Mouse (Mus musculus): ENCODE results near the gene Dlg4. TPM values are rescaled to one million over a fixed set of nuclear protein-coding genes. Genes with fewer than 3 reads are reported as not detected.

Dlg4 gene
- total and polyA plus RNA-seq, 3 experiments, result 6.8 to 15.3 (median 7.3) TPM

DNA sequence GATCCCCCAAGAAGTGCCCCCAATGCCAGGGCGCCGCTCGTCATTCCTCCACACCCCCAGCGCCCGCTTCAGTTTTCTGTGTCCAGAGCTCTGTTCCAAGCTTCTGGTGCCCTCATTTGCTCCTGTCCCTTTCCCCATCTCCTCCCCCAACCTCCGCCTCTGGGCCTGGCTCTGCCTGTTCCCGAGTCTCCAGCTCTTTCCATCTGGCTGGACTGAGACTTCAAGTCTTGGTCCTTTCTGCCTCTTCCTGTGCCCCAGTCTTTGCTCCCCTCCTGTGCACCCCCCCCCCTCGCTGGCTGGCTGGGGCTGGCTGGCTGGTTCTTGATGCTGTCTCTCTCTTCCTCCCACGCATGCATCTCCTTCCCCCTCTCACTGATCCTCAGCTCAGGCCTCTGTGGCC lies 10.7 kb downstream of the Dlg4 start:
- in situ Hi-C loops (cut with MboI; ENCODE audit: low pct_ligation_motif_present, low pct_unique_long_range_greater_than_20kb, low sequenced_read_pairs), result no loop called here
- TF ChIP-seq E2F4 (IDR thresholded peaks at IDR 0.05; ENCODE audit: insufficient replicate concordance, low read depth, low read length) (no peak), KAT2A (IDR thresholded peaks at IDR 0.05; ENCODE audit: insufficient replicate concordance, low read length) (no peak), MYC (IDR thresholded peaks at IDR 0.05; ENCODE audit: low read depth, low read length) (no peak)
- Histone ChIP-seq H3K27ac (ENCODE audit: insufficient read depth, low read depth) (no peak overlapping the region), H3K9ac (ENCODE audit: insufficient read depth, low read depth) (no peak overlapping the region), H3K4me1 (ENCODE audit: control insufficient read depth in 1 of 2, insufficient read depth in 2 of 2) (peaks cover 19 to 37% of the 10 kb centered on the region in 2 experiments), H3K9me3 (replicated peaks; ENCODE audit: low read length) (no peaks in the 10 kb centered on the region), H3K27me3 (replicated peaks) (peaks cover 9% of the 10 kb centered on the region), H3K79me2 (replicated peaks; ENCODE audit: control insufficient read depth, extremely low read depth, insufficient read depth, poor library complexity, severe bottlenecking) (no peaks in the 10 kb centered on the region), H3K4me3 (replicated peaks in 1 of 3; ENCODE audit: low read depth in 2 of 3, low read length in 2 of 3, poor library complexity in 1 of 3) (no peak overlapping the region), H3K36me3 (replicated peaks in 1 of 2; ENCODE audit: control insufficient read depth in 1 of 2, insufficient read depth in 1 of 2, low read length in 1 of 2) (peaks cover 11 to 19% of the 10 kb centered on the region in 2 experiments), H3K4me2 (ENCODE audit: insufficient read depth, low read depth, poor library complexity, severe bottlenecking) (no peak overlapping the region)
- dilution Hi-C loops (cut with MboI; ENCODE audit: extremely low pct_ligation_motif_present, extremely low pct_unique_long_range_greater_than_20kb, low sequenced_read_pairs), result no loop called here
- DNase-seq (ENCODE audit: extremely low read depth), result no peak

DNA sequence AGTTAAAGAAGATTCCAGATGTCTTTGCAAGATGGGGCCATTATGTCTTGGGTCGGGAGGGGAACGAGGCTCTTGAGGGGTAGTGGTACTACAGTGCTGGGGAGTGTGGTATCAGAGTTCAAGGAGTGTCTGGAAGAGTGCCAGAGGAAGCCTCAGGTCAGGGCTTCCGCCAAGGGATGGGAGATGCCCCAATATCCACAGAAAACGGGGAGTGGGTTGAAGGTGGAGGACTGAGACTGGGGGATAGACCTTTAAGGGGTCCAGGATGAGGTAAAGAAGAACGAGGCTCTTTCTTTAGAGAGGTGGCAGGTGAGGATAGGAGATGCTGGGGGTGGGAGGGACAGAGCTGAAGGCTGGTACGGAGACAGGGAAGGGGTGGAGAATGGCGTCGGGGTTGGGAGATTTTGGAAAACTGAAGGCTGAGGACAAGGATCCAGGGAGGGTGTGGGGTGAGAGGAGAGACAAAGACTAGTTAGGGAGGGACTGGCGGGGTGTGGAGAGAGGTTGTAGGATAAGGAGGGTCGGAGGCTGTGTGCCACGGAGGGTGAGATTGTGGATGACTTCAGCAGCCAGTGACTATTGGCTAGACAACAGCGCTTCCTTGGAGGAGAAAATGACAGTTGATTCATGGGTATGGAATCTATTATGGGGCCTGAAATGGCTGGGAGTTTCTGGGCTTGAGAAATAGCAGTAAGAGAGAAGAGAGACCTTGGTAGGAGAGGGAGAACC lies 11.8 kb downstream of the Dlg4 start:
- Histone ChIP-seq H3K9ac (ENCODE audit: insufficient read depth, low read depth) (no peak overlapping the region), H3K79me2 (replicated peaks; ENCODE audit: control insufficient read depth, extremely low read depth, insufficient read depth, poor library complexity, severe bottlenecking) (no peaks in the 10 kb centered on the region), H3K27ac (ENCODE audit: insufficient read depth, low read depth) (no peak overlapping the region), H3K4me1 (ENCODE audit: control insufficient read depth in 1 of 2, insufficient read depth in 2 of 2) (peaks cover 19 to 37% of the 10 kb centered on the region in 2 experiments), H3K9me3 (replicated peaks; ENCODE audit: low read length) (no peaks in the 10 kb centered on the region), H3K27me3 (replicated peaks) (peaks cover 6% of the 10 kb centered on the region), H3K4me3 (replicated peaks in 1 of 3; ENCODE audit: low read depth in 2 of 3, low read length in 2 of 3, poor library complexity in 1 of 3) (peak overlapping the region in 2 of 3 experiments; percentile 21 to 56), H3K36me3 (replicated peaks in 1 of 2; ENCODE audit: control insufficient read depth in 1 of 2, insufficient read depth in 1 of 2, low read length in 1 of 2) (peaks cover 11 to 21% of the 10 kb centered on the region in 2 experiments), H3K4me2 (ENCODE audit: insufficient read depth, low read depth, poor library complexity, severe bottlenecking) (peak overlapping the region; percentile 27)
- in situ Hi-C loops (cut with MboI; ENCODE audit: low pct_ligation_motif_present, low pct_unique_long_range_greater_than_20kb, low sequenced_read_pairs) (no loop called here), dilution Hi-C loops (cut with MboI; ENCODE audit: extremely low pct_ligation_motif_present, extremely low pct_unique_long_range_greater_than_20kb, low sequenced_read_pairs) (no loop called here)
- TF ChIP-seq TCF12 (IDR thresholded peaks at IDR 0.05; ENCODE audit: low read depth, low read length) (peak; percentile 17; the same call in 1 of the 2 replicates), SIN3A (IDR thresholded peaks at IDR 0.05; ENCODE audit: low read length) (no peak)
- DNase-seq (ENCODE audit: extremely low read depth), result no peak

DNA sequence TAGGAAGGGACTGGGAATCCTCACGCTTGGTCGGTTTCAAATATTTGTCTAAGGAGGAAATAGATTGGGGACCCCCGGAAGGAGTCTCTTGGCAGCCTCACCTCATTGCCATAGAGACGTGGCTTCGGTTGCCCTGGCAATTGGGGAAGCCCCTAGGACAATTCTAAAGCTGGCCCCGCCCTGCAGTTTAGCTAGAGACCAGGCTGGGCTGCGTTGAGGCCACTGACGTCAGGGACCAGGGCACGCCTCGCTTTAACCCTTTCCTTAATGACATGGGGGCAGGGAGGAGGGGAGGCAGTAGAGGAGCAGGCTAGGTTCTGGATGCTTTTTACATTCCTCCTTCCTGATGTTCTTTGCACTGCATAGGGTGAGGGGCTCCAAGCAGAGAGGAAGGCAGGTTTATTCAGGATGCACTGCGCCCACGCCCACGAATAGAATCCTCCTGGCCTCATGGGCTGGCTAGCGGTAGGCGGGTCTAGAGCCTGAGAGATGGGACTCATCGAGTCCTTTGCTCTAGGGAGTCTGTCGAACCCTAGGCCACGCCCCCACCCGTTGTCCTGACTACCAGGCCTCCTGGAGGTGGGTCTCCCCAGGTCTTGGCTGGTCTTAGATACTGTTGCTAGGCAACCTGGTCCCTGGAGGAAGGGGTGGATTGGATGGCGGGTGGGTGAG lies 12.5 kb downstream of the Dlg4 start:
- no peak overlapping the region for H3K9ac ChIP-seq (ENCODE audit: insufficient read depth, low read depth)
- H3K36me3 ChIP-seq (replicated peaks in 1 of 2; ENCODE audit: control insufficient read depth in 1 of 2, insufficient read depth in 1 of 2, low read length in 1 of 2), result peaks cover 11 to 23% of the 10 kb centered on the region in 2 experiments
- DNase-seq (ENCODE audit: extremely low read depth), result peak; percentile 100
- H3K79me2 ChIP-seq (replicated peaks; ENCODE audit: control insufficient read depth, extremely low read depth, insufficient read depth, poor library complexity, severe bottlenecking), result no peaks in the 10 kb centered on the region
- H3K4me3 ChIP-seq (replicated peaks in 1 of 3; ENCODE audit: low read depth in 2 of 3, low read length in 2 of 3, poor library complexity in 1 of 3), result peak overlapping the region; percentile 40 to 69 (median 56)
- peaks cover 4% of the 10 kb centered on the region for H3K27me3 ChIP-seq (replicated peaks)
- no peaks in the 10 kb centered on the region for H3K9me3 ChIP-seq (replicated peaks; ENCODE audit: low read length)
- dilution Hi-C loops (cut with MboI; ENCODE audit: extremely low pct_ligation_motif_present, extremely low pct_unique_long_range_greater_than_20kb, low sequenced_read_pairs) (no loop called here), in situ Hi-C loops (cut with MboI; ENCODE audit: low pct_ligation_motif_present, low pct_unique_long_range_greater_than_20kb, low sequenced_read_pairs) (no loop called here)
- H3K4me2 ChIP-seq (ENCODE audit: insufficient read depth, low read depth, poor library complexity, severe bottlenecking), result peak overlapping the region; percentile 58
- peaks cover 19 to 37% of the 10 kb centered on the region in 2 experiments for H3K4me1 ChIP-seq (ENCODE audit: control insufficient read depth in 1 of 2, insufficient read depth in 2 of 2)
- H3K27ac ChIP-seq (ENCODE audit: insufficient read depth, low read depth), result peak overlapping the region; percentile 58; the same call in 1 of the 2 replicates
- peak; percentile 67 for TF ChIP-seq HCFC1 (IDR thresholded peaks at IDR 0.05; ENCODE audit: low read depth, low read length)
- TF ChIP-seq NRF1 (IDR thresholded peaks at IDR 0.05; ENCODE audit: low read depth, low read length), result no peak
- peak; percentile 86 for TF ChIP-seq CHD2 (IDR thresholded peaks at IDR 0.05; ENCODE audit: low read length)
- no peak for TF ChIP-seq ZNF384 (IDR thresholded peaks at IDR 0.05; ENCODE audit: low read depth, low read length)
- TF ChIP-seq E2F4 (IDR thresholded peaks at IDR 0.05; ENCODE audit: insufficient replicate concordance, low read depth, low read length), result no peak
- TF ChIP-seq PAX5 (IDR thresholded peaks at IDR 0.05; ENCODE audit: low read length), result no peak
- TF ChIP-seq MYC (IDR thresholded peaks at IDR 0.05; ENCODE audit: low read depth, low read length), result peak; percentile 60; the same call in 1 of the 2 replicates
- no peak for TF ChIP-seq RCOR1 (conservative IDR thresholded peaks at IDR 0.05; ENCODE audit: low read depth, low read length)
- peak; percentile 24; the same call in 1 of the 2 replicates for TF ChIP-seq BHLHE40 (IDR thresholded peaks at IDR 0.05; ENCODE audit: low read depth, low read length)
- TF ChIP-seq SMC3 (IDR thresholded peaks at IDR 0.05; ENCODE audit: low read depth, low read length), result no peak
- TF ChIP-seq USF2 (conservative IDR thresholded peaks at IDR 0.05; ENCODE audit: low read depth, low read length), result no peak
- peak; percentile 98 for TF ChIP-seq MXI1 (IDR thresholded peaks at IDR 0.05; ENCODE audit: low read depth, low read length)
- TF ChIP-seq UBTF (IDR thresholded peaks at IDR 0.05; ENCODE audit: low read depth, low read length), result no peak
- no peak for TF ChIP-seq RAD21 (IDR thresholded peaks at IDR 0.05; ENCODE audit: low read depth, low read length)
- TF ChIP-seq ELF1 (IDR thresholded peaks at IDR 0.05; ENCODE audit: low read depth, low read length), result peak; percentile 80
- no peak for TF ChIP-seq NELFE (IDR thresholded peaks at IDR 0.05; ENCODE audit: low read depth, low read length)
- TF ChIP-seq SIN3A (IDR thresholded peaks at IDR 0.05; ENCODE audit: low read length), result peak; percentile 59; the same call in 1 of the 2 replicates
- TF ChIP-seq TBP (conservative IDR thresholded peaks at IDR 0.05; ENCODE audit: low read depth, low read length), result peak; percentile 56; the same call in 1 of the 2 replicates
- no peak for TF ChIP-seq ZMIZ1 (IDR thresholded peaks at IDR 0.05; ENCODE audit: low read depth, low read length)
- peak; percentile 84; the same call in 1 of the 2 replicates for TF ChIP-seq MAZ (IDR thresholded peaks at IDR 0.05; ENCODE audit: low read depth, low read length)
- TF ChIP-seq POLR2A (IDR thresholded peaks at IDR 0.05; ENCODE audit: low read depth, low read length), result 0 out of 2 replicates have a peak, but pooled peaks have one; percentile 13

Measured in CH12.LX (cell line).